Mouse (Mus musculus): ENCODE measurements at regions not wholly inside any gene's neighbourhood (a gene's known extent, or its start where the extent isn't known, plus 50 kb on each side); places are given as distances from the start of the nearest gene placed in this dataset.

GRCm38 (mm10) chr8:8256327-8256726, 404.7 kb downstream of the Efnb2 start:
- TF ChIP-seq ZC3H11A (IDR thresholded peaks at IDR 0.05; ENCODE audit: borderline replicate concordance, low read depth, low read length) (no peak), MAFK (IDR thresholded peaks at IDR 0.05; ENCODE audit: insufficient read depth, low read depth, low read length) (no peak)

Measured in ES-E14 (cell line).